Mouse (Mus musculus) mesoderm, embryonic 11.5 days (tissue): ENCODE results near the gene Nav2.

Source experiments
- DNase-seq: peaks from one replicate; pipeline ENCODE4 v3.0.0-alpha.2; 2012; ENCODE audit warnings: low read depth, low spot score

The Nav2 gene

GRCm38 (mm10) chr7:49484036-49484744, 575.7 kb downstream of the Nav2 start:
- DNase-seq = no peak

- no peak for DNase-seq
These were observed 576.9 kb downstream of the Nav2 start for GRCm38 (mm10) chr7:49485292-49485847.

- no peak for DNase-seq
These were observed 578.8 kb downstream of the Nav2 start for GRCm38 (mm10) chr7:49487347-49487746.

- peak; percentile 48 for DNase-seq
These were observed 580.1 kb downstream of the Nav2 start for GRCm38 (mm10) chr7:49488493-49489087.

GRCm38 (mm10) chr7:49490814-49491213, 582.3 kb downstream of the Nav2 start:
- no peak for DNase-seq

GRCm38 (mm10) chr7:49492622-49493021, 584.1 kb downstream of the Nav2 start:
- DNase-seq = no peak

- no peak for DNase-seq
These were observed 584.7 kb downstream of the Nav2 start for GRCm38 (mm10) chr7:49493210-49493609.

- no peak for DNase-seq
These were observed 586.1 kb downstream of the Nav2 start for GRCm38 (mm10) chr7:49494654-49495053.

- DNase-seq = no peak
These were observed 587.6 kb downstream of the Nav2 start for GRCm38 (mm10) chr7:49496111-49496510.

- no peak for DNase-seq
These were observed 588.4 kb downstream of the Nav2 start for GRCm38 (mm10) chr7:49496766-49497425.

- DNase-seq = no peak
These were observed 588.9 kb downstream of the Nav2 start for GRCm38 (mm10) chr7:49497426-49497892.

GRCm38 (mm10) chr7:49499598-49499997, 591.1 kb downstream of the Nav2 start:
- DNase-seq = no peak

- no peak for DNase-seq
These were observed 592.4 kb downstream of the Nav2 start for GRCm38 (mm10) chr7:49500916-49501315.

- no peak for DNase-seq
These were observed 594.9 kb downstream of the Nav2 start for GRCm38 (mm10) chr7:49503419-49503818.

GRCm38 (mm10) chr7:49503881-49504280, 595.4 kb downstream of the Nav2 start:
- no peak for DNase-seq

- no peak for DNase-seq
These were observed 595.8 kb downstream of the Nav2 start for GRCm38 (mm10) chr7:49504297-49504696.

GRCm38 (mm10) chr7:49505024-49505423, 596.5 kb downstream of the Nav2 start:
- no peak for DNase-seq

- no peak for DNase-seq
These were observed 597.7 kb downstream of the Nav2 start for GRCm38 (mm10) chr7:49506085-49506820.

- DNase-seq = no peak
These were observed 599.5 kb downstream of the Nav2 start for GRCm38 (mm10) chr7:49507943-49508506.

- no peak for DNase-seq
These were observed 603.4 kb downstream of the Nav2 start for GRCm38 (mm10) chr7:49511820-49512453.
